Mouse (Mus musculus): ENCODE measurements at regions not wholly inside any gene's neighbourhood (a gene's known extent, or its start where the extent isn't known, plus 50 kb on each side); places are given as distances from the start of the nearest gene placed in this dataset.
A peak's percentile ranks its signal among the peaks of the same experiment; 100 is the strongest.

DNA sequence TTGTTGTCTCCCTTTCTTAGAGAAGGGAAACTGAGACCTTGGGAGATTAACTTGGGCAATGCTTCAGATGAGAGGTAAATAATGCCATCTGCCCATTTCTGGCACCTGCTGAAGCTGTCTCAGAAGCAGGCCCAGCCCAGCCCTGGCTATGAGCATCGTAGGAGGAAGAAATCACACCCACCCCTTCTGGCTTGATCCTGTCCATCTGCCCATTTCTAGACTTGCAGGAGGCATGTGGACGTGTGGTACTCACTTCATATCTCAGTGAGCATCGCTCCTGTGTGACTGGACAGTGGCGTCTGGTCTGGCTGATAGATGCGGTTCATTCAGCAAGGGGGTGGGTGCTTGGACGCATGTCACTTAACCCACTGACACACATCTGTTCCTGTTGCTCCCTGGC, 146.0 kb downstream of the H2afy start:
- WGBS = 72% methylated on average over 6 of the region's 6 CpGs
- no peaks in the 10 kb centered on the region for H3K9me3 ChIP-seq (ENCODE audit: low read length)

DNA sequence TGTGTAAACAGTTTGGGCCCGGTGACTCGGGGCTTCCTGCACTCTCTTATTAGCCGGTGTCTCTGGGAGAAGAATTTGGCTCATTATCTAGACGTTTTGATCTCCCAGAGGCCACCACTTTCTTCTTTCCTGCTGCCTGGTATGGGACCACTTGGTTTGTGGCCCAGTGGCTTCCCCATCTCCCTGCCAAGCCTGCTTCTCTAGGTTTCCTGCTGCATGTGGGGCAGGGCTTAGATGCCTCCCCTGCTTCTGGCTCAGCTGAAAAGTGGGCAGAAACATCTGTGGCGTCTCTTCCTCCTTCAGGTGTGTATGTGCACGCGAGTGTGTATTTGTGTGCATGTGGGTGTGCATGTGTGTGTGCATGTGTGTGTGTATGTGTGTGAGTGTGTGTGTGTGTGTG, 146.8 kb downstream of the H2afy start:
- H3K27me3 ChIP-seq (ENCODE audit: insufficient read depth, low read length) = 0 out of 2 replicates have a peak, but pooled peaks cover 4% of the 10 kb centered on the region
- no peak overlapping the region for H3K4me3 ChIP-seq (ENCODE audit: low read length)
- 43% methylated on average over 7 of the region's 7 CpGs for WGBS
- H3K9me3 ChIP-seq (ENCODE audit: low read length) = no peaks in the 10 kb centered on the region
- H3K4me2 ChIP-seq (replicated peaks; ENCODE audit: low read depth, low read length) = no peak overlapping the region
- no peaks in the 10 kb centered on the region for H3K4me1 ChIP-seq (ENCODE audit: insufficient read depth, low read length)
- no peak overlapping the region for H3K27ac ChIP-seq (ENCODE audit: low read length)
- ATAC-seq (ENCODE audit: low FRiP score, low TSS enrichment) = no peak
- H3K36me3 ChIP-seq (ENCODE audit: insufficient read depth, low read length) = no peaks in the 10 kb centered on the region
- H3K9ac ChIP-seq (replicated peaks; ENCODE audit: low read length) = no peak overlapping the region

More for the DNA sequence above, 146.0 kb downstream of the H2afy start:
- H3K9ac ChIP-seq (replicated peaks; ENCODE audit: low read length) = no peak overlapping the region
- H3K36me3 ChIP-seq (ENCODE audit: insufficient read depth, low read length) = no peaks in the 10 kb centered on the region
- H3K4me1 ChIP-seq (ENCODE audit: insufficient read depth, low read length) = no peaks in the 10 kb centered on the region
- H3K4me2 ChIP-seq (replicated peaks; ENCODE audit: low read depth, low read length) = no peak overlapping the region
- no peak for ATAC-seq (ENCODE audit: low FRiP score, low TSS enrichment)
- H3K27me3 ChIP-seq (ENCODE audit: insufficient read depth, low read length) = 0 out of 2 replicates have a peak, but pooled peaks cover 4% of the 10 kb centered on the region
- H3K4me3 ChIP-seq (ENCODE audit: low read length) = no peak overlapping the region
- H3K27ac ChIP-seq (ENCODE audit: low read length) = no peak overlapping the region

DNA sequence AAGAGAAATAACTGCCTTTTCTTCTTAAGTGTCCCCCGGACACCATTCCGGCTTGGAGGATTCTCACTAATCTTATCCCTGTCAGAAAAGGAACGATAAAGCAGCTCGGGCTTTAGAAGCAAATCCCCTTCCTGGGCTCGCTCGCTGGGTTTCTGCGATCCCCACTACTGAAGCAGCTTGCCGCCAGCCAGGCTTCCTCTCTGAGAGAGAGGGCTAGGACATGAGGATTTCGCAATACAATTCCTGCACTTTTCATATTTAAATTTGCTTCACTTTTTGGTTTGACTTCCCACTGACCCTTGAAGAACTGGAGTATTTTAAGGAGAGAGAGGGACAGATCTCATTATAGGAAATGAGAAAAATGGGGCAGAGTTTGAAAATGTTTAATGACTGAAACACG, 149.4 kb upstream of the Pitx1 start:
- ATAC-seq (ENCODE audit: low FRiP score, low TSS enrichment) = no peak
- H3K4me1 ChIP-seq (ENCODE audit: insufficient read depth, low read length) = no peaks in the 10 kb centered on the region
- H3K4me2 ChIP-seq (replicated peaks; ENCODE audit: low read depth, low read length) = no peak overlapping the region
- 49% methylated on average over 10 of the region's 10 CpGs for WGBS
- H3K36me3 ChIP-seq (ENCODE audit: insufficient read depth, low read length) = no peaks in the 10 kb centered on the region
- H3K9ac ChIP-seq (replicated peaks; ENCODE audit: low read length) = no peak overlapping the region
- no peaks in the 10 kb centered on the region for H3K9me3 ChIP-seq (ENCODE audit: low read length)
- H3K27me3 ChIP-seq (ENCODE audit: insufficient read depth, low read length) = peaks cover 9% of the 10 kb centered on the region; the same call in 1 of the 2 replicates
- H3K4me3 ChIP-seq (ENCODE audit: low read length) = no peak overlapping the region
- no peak overlapping the region for H3K27ac ChIP-seq (ENCODE audit: low read length)

DNA sequence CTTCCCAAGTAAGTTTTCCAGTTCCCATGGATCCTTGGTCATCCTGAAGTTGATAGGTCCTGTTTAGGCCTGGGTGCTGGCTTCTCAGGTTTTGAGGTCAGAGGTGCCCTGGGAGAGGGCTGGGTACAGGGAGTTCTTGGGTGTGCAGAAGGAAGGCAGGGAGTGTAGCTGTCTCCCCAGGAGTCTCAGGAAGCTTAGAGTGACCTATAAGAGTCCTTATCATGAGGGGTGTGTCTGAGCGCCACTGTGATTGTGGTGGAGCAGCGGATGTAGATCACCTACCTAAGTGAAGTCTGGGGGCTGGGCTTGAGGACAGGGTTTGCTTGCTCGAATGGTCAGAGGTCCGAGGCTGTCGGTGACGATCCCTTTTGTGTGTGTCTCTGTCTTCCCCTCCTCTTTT, 148.8 kb upstream of the Pitx1 start:
- no peaks in the 10 kb centered on the region for H3K36me3 ChIP-seq (ENCODE audit: insufficient read depth, low read length)
- H3K9ac ChIP-seq (replicated peaks; ENCODE audit: low read length) = no peak overlapping the region
- no peak for ATAC-seq (ENCODE audit: low FRiP score, low TSS enrichment)
- no peaks in the 10 kb centered on the region for H3K4me1 ChIP-seq (ENCODE audit: insufficient read depth, low read length)
- no peak overlapping the region for H3K27ac ChIP-seq (ENCODE audit: low read length)
- H3K4me2 ChIP-seq (replicated peaks; ENCODE audit: low read depth, low read length) = no peak overlapping the region
- H3K4me3 ChIP-seq (ENCODE audit: low read length) = no peak overlapping the region
- peaks cover 9% of the 10 kb centered on the region; the same call in 1 of the 2 replicates for H3K27me3 ChIP-seq (ENCODE audit: insufficient read depth, low read length)
- 64% methylated on average over 6 of the region's 6 CpGs for WGBS
- H3K9me3 ChIP-seq (ENCODE audit: low read length) = no peaks in the 10 kb centered on the region

DNA sequence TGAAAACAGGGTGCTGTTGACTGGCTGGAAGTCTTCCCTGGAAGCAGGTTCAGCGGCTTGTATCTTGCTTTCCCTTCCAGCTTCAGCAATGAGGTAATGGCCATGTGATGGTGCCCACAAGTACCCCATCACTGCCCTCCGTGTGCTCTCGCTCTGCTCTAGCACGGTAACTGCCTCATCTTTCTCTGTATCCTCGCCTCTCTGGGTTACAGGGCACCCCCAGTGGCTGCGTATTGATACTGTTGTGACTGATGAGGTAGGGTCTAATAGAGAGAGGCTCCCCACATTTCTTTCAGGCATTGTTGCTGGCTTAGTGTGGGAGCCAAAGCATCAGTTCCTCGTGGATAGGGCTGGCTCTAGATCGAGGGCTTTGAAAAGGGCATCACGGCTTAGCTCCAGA, 147.9 kb upstream of the Pitx1 start:
- no peaks in the 10 kb centered on the region for H3K36me3 ChIP-seq (ENCODE audit: insufficient read depth, low read length)
- H3K4me1 ChIP-seq (ENCODE audit: insufficient read depth, low read length) = no peaks in the 10 kb centered on the region
- whole genome bisulfite sequencing = 44% methylated on average over 9 of the region's 9 CpGs
- peaks cover 9% of the 10 kb centered on the region; the same call in 1 of the 2 replicates for H3K27me3 ChIP-seq (ENCODE audit: insufficient read depth, low read length)
- no peak for ATAC-seq (ENCODE audit: low FRiP score, low TSS enrichment)
- no peak overlapping the region for H3K4me3 ChIP-seq (ENCODE audit: low read length)
- no peaks in the 10 kb centered on the region for H3K9me3 ChIP-seq (ENCODE audit: low read length)
- H3K27ac ChIP-seq (ENCODE audit: low read length) = no peak overlapping the region
- H3K9ac ChIP-seq (replicated peaks; ENCODE audit: low read length) = no peak overlapping the region
- no peak overlapping the region for H3K4me2 ChIP-seq (replicated peaks; ENCODE audit: low read depth, low read length)

DNA sequence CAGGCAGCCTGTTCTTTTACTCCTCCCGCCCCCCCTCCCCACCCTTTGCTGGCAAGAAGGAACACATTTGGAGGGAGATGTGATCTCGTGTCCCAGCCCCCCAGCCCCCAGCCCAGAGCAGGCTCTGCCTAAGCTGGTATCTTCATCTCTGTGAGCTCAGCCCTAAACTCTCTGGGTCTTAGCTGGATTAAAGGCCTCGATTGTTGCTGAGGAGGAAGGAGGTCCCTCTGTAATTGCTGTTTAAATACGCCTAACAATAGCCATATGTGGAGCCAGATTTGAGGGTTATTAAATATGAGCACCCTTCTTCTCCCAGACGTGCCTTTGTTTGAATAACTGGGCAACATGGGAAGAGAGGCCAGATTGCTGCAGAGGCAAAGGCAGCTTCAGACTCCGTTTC, 145.0 kb upstream of the Pitx1 start:
- Histone ChIP-seq H3K4me3 (ENCODE audit: low read length) (no peak overlapping the region), H3K4me2 (replicated peaks; ENCODE audit: low read depth, low read length) (no peak overlapping the region), H3K4me1 (ENCODE audit: insufficient read depth, low read length) (no peaks in the 10 kb centered on the region), H3K9ac (replicated peaks; ENCODE audit: low read length) (no peak overlapping the region), H3K27me3 (ENCODE audit: insufficient read depth, low read length) (peaks cover 6% of the 10 kb centered on the region; the same call in 1 of the 2 replicates), H3K27ac (ENCODE audit: low read length) (no peak overlapping the region), H3K36me3 (ENCODE audit: insufficient read depth, low read length) (no peaks in the 10 kb centered on the region), H3K9me3 (ENCODE audit: low read length) (no peaks in the 10 kb centered on the region)
- 66% methylated on average over 6 of the region's 6 CpGs for WGBS
- no peak for ATAC-seq (ENCODE audit: low FRiP score, low TSS enrichment)

DNA sequence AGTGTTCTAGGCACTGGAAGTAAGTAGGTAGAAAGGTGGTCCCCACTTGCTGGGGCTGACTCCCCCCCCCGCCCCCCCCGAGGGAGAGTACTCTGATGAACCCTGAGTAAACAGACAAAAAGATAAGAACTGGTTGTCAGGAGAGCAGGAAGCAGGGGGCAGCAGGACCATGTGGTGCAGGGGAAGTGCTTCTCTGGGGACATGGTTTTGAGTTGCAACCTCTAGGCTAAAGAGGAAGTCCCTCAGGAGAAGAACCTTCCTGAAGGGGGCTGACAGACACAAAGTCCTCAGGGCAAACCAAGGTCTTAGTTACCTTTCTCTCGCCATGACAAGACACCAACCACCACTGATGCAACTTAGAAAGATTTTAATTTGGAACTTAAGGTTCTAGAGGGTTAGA, 141.9 kb upstream of the Pitx1 start:
- H3K4me3 ChIP-seq (ENCODE audit: low read length) = no peak overlapping the region
- no peaks in the 10 kb centered on the region for H3K4me1 ChIP-seq (ENCODE audit: insufficient read depth, low read length)
- no peak overlapping the region for H3K27ac ChIP-seq (ENCODE audit: low read length)
- H3K27me3 ChIP-seq (ENCODE audit: insufficient read depth, low read length) = peaks cover 3% of the 10 kb centered on the region; the same call in 1 of the 2 replicates
- 60% methylated on average over 3 of the region's 3 CpGs for WGBS
- no peaks in the 10 kb centered on the region for H3K9me3 ChIP-seq (ENCODE audit: low read length)
- H3K9ac ChIP-seq (replicated peaks; ENCODE audit: low read length) = no peak overlapping the region
- no peak overlapping the region for H3K4me2 ChIP-seq (replicated peaks; ENCODE audit: low read depth, low read length)
- H3K36me3 ChIP-seq (ENCODE audit: insufficient read depth, low read length) = no peaks in the 10 kb centered on the region
- no peak for ATAC-seq (ENCODE audit: low FRiP score, low TSS enrichment)

DNA sequence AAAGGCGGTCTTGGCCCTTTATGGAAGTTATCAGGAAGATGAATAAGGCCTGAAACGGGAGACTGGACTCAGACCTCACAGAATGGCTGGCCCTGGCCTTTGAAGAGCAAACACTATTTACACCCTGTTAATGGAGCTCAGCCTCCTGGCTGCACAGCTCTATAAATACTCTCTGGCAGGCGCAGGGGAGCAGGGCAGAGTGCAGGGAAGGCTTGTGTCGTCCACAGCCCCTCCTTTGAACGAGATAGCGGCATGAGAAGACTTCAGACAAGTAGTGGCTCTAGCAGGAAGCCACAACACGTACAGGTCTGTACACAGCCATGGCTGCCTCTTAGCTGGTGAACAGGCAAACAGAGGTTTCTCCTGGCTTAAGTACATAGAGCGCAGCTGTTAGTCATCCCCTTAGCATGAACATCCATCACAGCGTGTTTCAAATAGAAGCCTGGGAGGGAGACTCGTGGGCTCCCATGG, 141.0 kb upstream of the Pitx1 start:
- no peak overlapping the region for H3K4me3 ChIP-seq (ENCODE audit: low read length)
- H3K4me1 ChIP-seq (ENCODE audit: insufficient read depth, low read length) = no peaks in the 10 kb centered on the region
- 0 out of 2 replicates have a peak, but pooled peaks have one; percentile 42 for ATAC-seq (ENCODE audit: low FRiP score, low TSS enrichment)
- H3K27ac ChIP-seq (ENCODE audit: low read length) = no peak overlapping the region
- H3K9me3 ChIP-seq (ENCODE audit: low read length) = no peaks in the 10 kb centered on the region
- no peak overlapping the region for H3K4me2 ChIP-seq (replicated peaks; ENCODE audit: low read depth, low read length)
- H3K9ac ChIP-seq (replicated peaks; ENCODE audit: low read length) = no peak overlapping the region
- 16% methylated on average over 10 of the region's 10 CpGs for WGBS
- H3K27me3 ChIP-seq (ENCODE audit: insufficient read depth, low read length) = peaks cover 3% of the 10 kb centered on the region; the same call in 1 of the 2 replicates
- no peaks in the 10 kb centered on the region for H3K36me3 ChIP-seq (ENCODE audit: insufficient read depth, low read length)

DNA sequence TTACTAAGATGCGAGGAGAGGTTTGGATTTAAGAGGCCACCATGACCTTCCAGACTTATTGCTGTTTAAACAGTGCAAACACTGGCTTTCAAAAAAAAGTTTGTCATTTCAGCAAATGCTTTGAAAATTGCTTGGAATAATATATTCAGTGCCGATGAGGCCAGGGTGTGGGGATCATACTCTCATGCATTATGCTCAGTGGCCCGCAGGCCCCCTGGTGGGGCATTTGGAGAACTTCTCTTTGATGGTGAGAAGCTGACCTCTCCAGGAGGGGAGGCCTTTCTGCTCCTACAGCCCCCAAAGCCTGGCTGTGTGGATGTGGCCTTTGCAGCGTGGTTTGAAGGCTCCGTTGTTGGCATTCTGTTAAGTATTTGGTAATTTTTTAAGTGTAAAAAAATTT, 138.1 kb upstream of the Pitx1 start:
- Histone ChIP-seq H3K4me1 (ENCODE audit: insufficient read depth, low read length) (no peaks in the 10 kb centered on the region), H3K27ac (ENCODE audit: low read length) (no peak overlapping the region), H3K36me3 (ENCODE audit: insufficient read depth, low read length) (no peaks in the 10 kb centered on the region), H3K9me3 (ENCODE audit: low read length) (0 out of 2 replicates have a peak, but pooled peaks cover 6% of the 10 kb centered on the region), H3K9ac (replicated peaks; ENCODE audit: low read length) (no peak overlapping the region), H3K4me2 (replicated peaks; ENCODE audit: low read depth, low read length) (no peak overlapping the region), H3K4me3 (ENCODE audit: low read length) (no peak overlapping the region), H3K27me3 (ENCODE audit: insufficient read depth, low read length) (no peaks in the 10 kb centered on the region)
- WGBS = 48% methylated on average over 5 of the region's 5 CpGs
- no peak for ATAC-seq (ENCODE audit: low FRiP score, low TSS enrichment)

DNA sequence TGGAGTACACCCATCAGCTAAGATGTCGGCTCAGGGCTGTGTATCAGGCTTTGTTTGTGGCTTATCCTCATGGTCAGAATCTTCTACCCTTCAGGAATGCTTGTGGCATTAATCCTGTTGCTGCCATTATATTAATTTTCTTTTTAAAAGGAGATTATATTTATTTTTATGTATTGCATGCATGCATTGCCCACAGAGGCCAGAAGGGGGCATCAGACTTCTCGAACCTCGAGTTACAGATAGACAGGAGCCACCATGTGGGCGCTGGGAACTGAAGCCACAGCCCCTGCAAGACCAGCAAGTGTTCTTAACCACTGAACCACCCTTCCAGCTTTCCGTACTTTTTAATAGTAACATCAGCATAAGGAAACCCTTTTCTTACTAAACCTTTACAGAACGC, 134.7 kb upstream of the Pitx1 start:
- 92% methylated on average over 6 of the region's 6 CpGs for WGBS

More for the DNA sequence above, 134.7 kb upstream of the Pitx1 start:
- Histone ChIP-seq H3K9ac (replicated peaks; ENCODE audit: low read length) (no peak overlapping the region), H3K4me2 (replicated peaks; ENCODE audit: low read depth, low read length) (no peak overlapping the region), H3K4me3 (ENCODE audit: low read length) (no peak overlapping the region), H3K4me1 (ENCODE audit: insufficient read depth, low read length) (no peaks in the 10 kb centered on the region), H3K9me3 (ENCODE audit: low read length) (0 out of 2 replicates have a peak, but pooled peaks cover 6% of the 10 kb centered on the region), H3K27ac (ENCODE audit: low read length) (no peak overlapping the region), H3K27me3 (ENCODE audit: insufficient read depth, low read length) (peaks cover 20% of the 10 kb centered on the region), H3K36me3 (ENCODE audit: insufficient read depth, low read length) (no peaks in the 10 kb centered on the region)
- ATAC-seq (ENCODE audit: low FRiP score, low TSS enrichment) = no peak

Measured in kidney, embryonic 16.5 days (tissue).